In genomic region chr16:10988261-10988660, GRCm38 (mm10) we compare ENCODE assay signal across 23 mouse cellular contexts.
A peak's percentile ranks its signal among the peaks of the same experiment; 100 is the strongest.
DNase-seq lines count a peak whose midpoint lies in the region; ATAC-seq and TF ChIP-seq lines count a peak whose summit lies in the region.
"Had no signal": no experiment of that assay in that cellular context is flagged by ENCODE, and none has a peak within 500 bp of the region (broad histone marks: within the 10 kb centered on the region; RNA-seq: fewer than 3 reads in every experiment).

No protein-coding gene starts in this region.

- no peak overlapping the region for H3K4me3 ChIP-seq in lung, embryonic 14.5 days (ENCODE audit: low read depth, low read length)
- no peak overlapping the region for H3K4me3 ChIP-seq in forebrain, embryonic 12.5 days (replicated peaks)
- H3K4me3 ChIP-seq: erythroblast, embryonic 14.5 days; heart, embryonic 10.5 days; liver, embryonic 12.5 days; midbrain, embryonic 10.5 days; neural tube, embryonic 15.5 days had no signal

- H3K27ac ChIP-seq in lung, embryonic 14.5 days (ENCODE audit: low read depth), result peak overlapping the region; percentile 27; the same call in 1 of the 2 replicates
- H3K27ac ChIP-seq in forebrain, embryonic 12.5 days, result no peak overlapping the region
- H3K27ac ChIP-seq: heart, embryonic 10.5 days; hindbrain, embryonic 14.5 days; liver, embryonic 12.5 days; midbrain, embryonic 10.5 days; neural tube, embryonic 15.5 days had no signal

- no peaks in the 10 kb centered on the region for H3K27me3 ChIP-seq in lung, embryonic 14.5 days (ENCODE audit: insufficient read depth, low read length)
- H3K27me3 ChIP-seq in forebrain, embryonic 12.5 days, result 0 out of 2 replicates have a peak, but pooled peaks cover 7% of the 10 kb centered on the region
- H3K27me3 ChIP-seq: liver, embryonic 12.5 days; neural tube, embryonic 15.5 days had no signal

- no peak overlapping the region for H3K4me2 ChIP-seq in lung, embryonic 14.5 days
- H3K4me2 ChIP-seq in forebrain, embryonic 12.5 days, result no peak overlapping the region
- H3K4me2 ChIP-seq: hindbrain, embryonic 14.5 days; liver, embryonic 12.5 days; neural tube, embryonic 15.5 days had no signal

- peak; percentile 42; the same call in 1 of the 2 replicates for ATAC-seq in frontal cortex, adult (ENCODE audit: low TSS enrichment)
- no peak for ATAC-seq in lung, embryonic 14.5 days (ENCODE audit: insufficient read depth)
- no peak for ATAC-seq in forebrain, embryonic 12.5 days (ENCODE audit: low FRiP score)
- ATAC-seq: forebrain, embryonic 14.5 days; liver, embryonic 12.5 days had no signal

- H3K4me1 ChIP-seq in lung, embryonic 14.5 days (ENCODE audit: insufficient read depth), result no peaks in the 10 kb centered on the region; the same call in 1 of the 2 replicates
- 0 out of 2 replicates have a peak, but pooled peaks cover 13% of the 10 kb centered on the region for H3K4me1 ChIP-seq in forebrain, embryonic 12.5 days

- no peaks in the 10 kb centered on the region for H3K9me3 ChIP-seq in lung, embryonic 14.5 days (ENCODE audit: low read depth, low read length)
- H3K9me3 ChIP-seq in forebrain, embryonic 12.5 days, result 0 out of 2 replicates have a peak, but pooled peaks cover 8% of the 10 kb centered on the region
- H3K9me3 ChIP-seq: heart, embryonic 10.5 days; liver, embryonic 12.5 days had no signal

- 59% methylated on average over 9 of the region's 9 CpGs for WGBS in lung, embryonic 14.5 days
- 87% methylated on average over 9 of the region's 9 CpGs for WGBS in forebrain, embryonic 12.5 days

- no peak for DNase-seq in frontal cortex, postnatal 25 days (ENCODE audit: low spot score in 2 of 2)
- DNase-seq in lung, embryonic 14.5 days, result no peak
- no peak for DNase-seq in lung, postnatal 36 days
- DNase-seq in brain, adult 2 months (ENCODE audit: low read depth, low spot score), result peak; percentile 37
- DNase-seq in kidney, postnatal 4 days, result peak; percentile 46 to 66
- DNase-seq in retina, embryonic 14.5 days (ENCODE audit: low spot score), result no peak
- DNase-seq: adrenal gland, postnatal 10 days; cerebellum, adult 9-10 months; gastrocnemius, postnatal 10 days; heart, postnatal 4 days; left cerebral cortex, postnatal 4 days; lung, adult 18-20 months; right cerebral cortex, postnatal 14 days; thymus, postnatal 14 days had no signal

- peaks cover 10% of the 10 kb centered on the region; the same call in 1 of the 2 replicates for H3K36me3 ChIP-seq in lung, embryonic 14.5 days (ENCODE audit: insufficient read depth)
- H3K36me3 ChIP-seq in forebrain, embryonic 12.5 days (replicated peaks), result peaks cover 6% of the 10 kb centered on the region; the same call in 1 of the 2 replicates
- H3K36me3 ChIP-seq: liver, embryonic 12.5 days; neural tube, embryonic 15.5 days had no signal

- no peak for TF ChIP-seq CTCF in lung, embryonic 14.5 days (IDR thresholded peaks at IDR 0.05; ENCODE audit: low read depth)

- H3K9ac ChIP-seq in lung, embryonic 14.5 days, result no peak overlapping the region
- H3K9ac ChIP-seq in forebrain, embryonic 12.5 days, result no peak overlapping the region
- H3K9ac ChIP-seq: hindbrain, embryonic 14.5 days; liver, embryonic 12.5 days; neural tube, embryonic 15.5 days had no signal

Comparison
In these comparisons a context has a peak if more than half of its experiments do, and no peak if none do; other contexts are left out.
1. DNase-seq: peak in brain, adult 2 months (single experiment) and kidney, postnatal 4 days (2 of 2); none in frontal cortex, postnatal 25 days (0 of 2), lung, embryonic 14.5 days (single experiment), lung, postnatal 36 days (single experiment) and retina, embryonic 14.5 days (single experiment).